Mouse (Mus musculus): Measurements from ENCODE around the gene Slc4a5. TPM values are rescaled to one million over a fixed set of nuclear protein-coding genes. Genes with fewer than 3 reads are reported as not detected.

Gene Slc4a5
- 0.44 and 0.59 TPM in 2 replicates for polyA plus RNA-seq (2015; fragmentation: Nextera tagmentation; extraction: Ambion mirVana)

DNA sequence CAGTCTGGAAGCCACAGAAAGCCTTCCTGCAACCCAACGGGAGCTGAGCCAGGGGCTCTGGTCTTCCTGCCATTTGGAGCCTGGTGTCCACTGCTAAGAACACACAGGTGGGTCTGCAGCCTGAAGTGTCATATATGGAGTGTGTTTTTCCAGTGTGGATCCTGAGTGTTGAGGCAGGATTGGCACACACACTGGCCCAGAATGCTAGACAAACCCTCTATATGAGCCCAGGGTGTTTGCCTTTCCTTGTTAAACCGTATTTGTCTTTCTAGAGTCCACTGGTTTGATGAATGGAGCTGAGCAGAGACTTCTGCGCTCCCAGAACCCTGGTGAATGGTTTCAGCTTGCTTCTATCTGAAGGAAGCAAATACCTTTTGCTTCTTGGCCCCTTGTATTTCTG lies at the start of gene Slc4a5:
Gene Slc4a5 (plus strand): TSS at position 15 of the 400 bp plus-strand sequence.
- H3K27me3 ChIP-seq, result no peaks in the 10 kb centered on the region
- H3K4me2 ChIP-seq, result no peak within 1 kb of the TSS
- H3K4me1 ChIP-seq, result peaks cover 2% of the 10 kb centered on the region; the same call in 1 of the 2 replicates
- H3K27ac ChIP-seq, result no peak within 1 kb of the TSS
- WGBS, result 81% methylated on average over 3 of the region's 3 CpGs
- no peaks in the 10 kb centered on the region for H3K36me3 ChIP-seq
- no peak within 1 kb of the TSS for H3K9ac ChIP-seq
- ATAC-seq (replicated peaks; ENCODE audit: low FRiP score), result no peak
- no peaks in the 10 kb centered on the region for H3K9me3 ChIP-seq (replicated peaks)
- no peak within 1 kb of the TSS for H3K4me3 ChIP-seq (replicated peaks)

DNA sequence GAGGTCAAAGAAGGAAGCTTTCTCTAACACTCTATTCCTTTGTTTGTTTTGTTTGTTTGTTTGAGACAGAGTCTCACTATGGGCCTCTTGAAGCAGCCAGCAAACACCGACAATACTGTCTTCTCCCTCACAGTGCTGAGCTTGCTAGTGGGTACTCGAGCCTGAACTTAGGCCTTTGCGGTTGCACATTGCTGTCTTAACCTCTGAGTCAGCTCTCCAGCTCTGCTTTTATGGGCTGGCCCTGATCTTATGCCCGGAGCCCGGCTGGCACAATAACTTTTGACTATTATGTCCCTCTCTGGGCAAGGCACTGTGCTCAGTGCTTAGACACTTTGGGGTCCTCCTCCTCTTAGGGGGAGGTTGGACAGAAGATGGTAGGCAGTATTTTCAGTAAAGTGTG lies 49.8 kb upstream of the Slc4a5 start:
- Histone ChIP-seq H3K4me2 (no peak overlapping the region), H3K27me3 (no peaks in the 10 kb centered on the region), H3K36me3 (no peaks in the 10 kb centered on the region), H3K9me3 (replicated peaks) (no peaks in the 10 kb centered on the region), H3K9ac (no peak overlapping the region), H3K4me1 (peaks cover 40% of the 10 kb centered on the region), H3K27ac (peak overlapping the region; percentile 23; the same call in 1 of the 2 replicates), H3K4me3 (replicated peaks) (no peak overlapping the region)
- ATAC-seq (replicated peaks; ENCODE audit: low FRiP score), result no peak
- 48% methylated on average over 5 of the region's 5 CpGs for WGBS

DNA sequence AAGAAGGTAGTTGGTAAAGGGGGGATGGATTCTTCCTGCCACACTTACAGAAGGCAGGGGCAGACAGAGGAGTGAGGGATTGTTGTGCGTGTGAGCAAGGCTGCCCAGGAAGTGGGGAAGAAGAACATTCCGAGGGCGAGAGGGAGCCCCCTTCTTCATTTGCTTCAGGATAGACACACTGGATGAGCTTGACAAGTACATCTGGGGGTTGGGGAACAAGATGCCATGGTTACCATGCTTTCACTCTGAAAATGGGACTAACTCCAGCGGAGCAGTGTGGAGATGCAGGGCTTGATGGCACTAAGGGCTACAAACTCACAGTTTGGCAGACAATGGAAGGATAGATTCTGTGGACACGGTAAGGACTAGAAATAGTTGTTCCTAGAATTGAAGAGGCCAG lies 48.6 kb upstream of the Slc4a5 start:
- no peak overlapping the region for H3K4me2 ChIP-seq
- 83% methylated on average over 5 of the region's 5 CpGs for WGBS
- no peaks in the 10 kb centered on the region for H3K9me3 ChIP-seq (replicated peaks)
- peaks cover 36% of the 10 kb centered on the region for H3K4me1 ChIP-seq
- no peak overlapping the region for H3K9ac ChIP-seq
- no peak overlapping the region for H3K4me3 ChIP-seq (replicated peaks)
- H3K36me3 ChIP-seq, result 0 out of 2 replicates have a peak, but pooled peaks cover 2% of the 10 kb centered on the region
- no peaks in the 10 kb centered on the region for H3K27me3 ChIP-seq
- no peak overlapping the region for H3K27ac ChIP-seq
- ATAC-seq (replicated peaks; ENCODE audit: low FRiP score), result no peak

DNA sequence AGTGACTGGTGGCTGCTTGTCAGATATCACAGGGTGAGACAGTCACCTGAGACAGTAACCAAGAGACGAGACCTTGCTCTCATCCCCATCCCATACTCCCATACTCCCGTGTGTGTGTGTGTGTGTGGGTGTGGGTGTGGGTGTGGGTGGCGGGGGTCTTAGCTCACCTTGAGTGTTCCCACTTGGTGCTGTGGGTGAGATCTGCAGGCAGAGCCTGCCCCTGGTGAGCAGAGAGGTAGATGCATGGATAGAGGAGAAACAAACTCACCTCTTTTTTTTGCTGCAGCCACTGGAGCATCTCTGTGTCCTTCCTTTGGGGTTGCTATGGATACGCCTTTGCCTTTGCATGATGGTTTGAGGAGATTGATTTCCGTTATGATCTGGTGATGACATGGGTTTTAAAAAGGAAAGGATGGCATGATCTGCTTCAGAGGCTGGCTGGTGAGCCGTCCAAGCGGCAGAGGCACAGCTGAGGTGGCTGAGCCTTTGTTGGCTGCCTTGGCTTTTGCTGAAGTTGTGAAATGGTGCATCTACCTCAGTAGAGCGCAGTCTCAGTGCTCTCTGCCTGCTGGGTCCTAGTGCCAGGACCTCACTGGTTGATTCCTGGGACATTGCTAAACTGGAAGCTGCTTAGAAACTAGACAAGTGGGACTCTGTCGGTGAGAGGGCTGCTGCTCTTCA lies 47.2 kb upstream of the Slc4a5 start:
- 64% methylated on average over 9 of the region's 9 CpGs for WGBS

DNA sequence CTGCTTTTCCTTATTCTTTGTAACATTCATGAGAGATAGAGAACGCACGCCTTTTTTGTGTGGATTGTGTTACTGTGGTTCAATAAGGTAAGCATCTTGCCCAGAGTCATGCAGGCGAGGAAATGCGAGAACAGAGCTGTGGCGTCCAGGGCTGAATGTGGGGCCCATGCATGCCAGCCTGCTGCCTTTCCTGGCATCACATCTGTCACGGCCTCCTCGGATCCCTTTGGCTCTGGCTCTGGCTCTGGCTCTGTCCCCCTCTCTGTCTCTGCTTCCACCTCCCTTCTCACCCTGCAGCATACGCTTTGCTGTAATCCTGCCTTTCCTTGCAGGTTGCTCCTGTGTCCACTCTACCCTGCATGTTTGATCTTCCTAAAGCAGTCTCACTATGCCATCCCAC lies 43.6 kb upstream of the Slc4a5 start:
- ATAC-seq (replicated peaks; ENCODE audit: low FRiP score), result no peak
- Histone ChIP-seq H3K27ac (no peak overlapping the region), H3K4me2 (no peak overlapping the region), H3K9ac (no peak overlapping the region), H3K27me3 (no peaks in the 10 kb centered on the region), H3K36me3 (0 out of 2 replicates have a peak, but pooled peaks cover 6% of the 10 kb centered on the region), H3K4me1 (peaks cover 19% of the 10 kb centered on the region), H3K9me3 (replicated peaks) (no peaks in the 10 kb centered on the region), H3K4me3 (replicated peaks) (no peak overlapping the region)
- WGBS, result 88% methylated on average over 8 of the region's 8 CpGs

More for the DNA sequence above, 47.2 kb upstream of the Slc4a5 start:
- no peak for ATAC-seq (replicated peaks; ENCODE audit: low FRiP score)
- Histone ChIP-seq H3K36me3 (0 out of 2 replicates have a peak, but pooled peaks cover 6% of the 10 kb centered on the region), H3K27me3 (no peaks in the 10 kb centered on the region), H3K4me2 (no peak overlapping the region), H3K4me3 (replicated peaks) (no peak overlapping the region), H3K4me1 (peaks cover 25% of the 10 kb centered on the region), H3K9me3 (replicated peaks) (no peaks in the 10 kb centered on the region), H3K9ac (no peak overlapping the region), H3K27ac (no peak overlapping the region)

DNA sequence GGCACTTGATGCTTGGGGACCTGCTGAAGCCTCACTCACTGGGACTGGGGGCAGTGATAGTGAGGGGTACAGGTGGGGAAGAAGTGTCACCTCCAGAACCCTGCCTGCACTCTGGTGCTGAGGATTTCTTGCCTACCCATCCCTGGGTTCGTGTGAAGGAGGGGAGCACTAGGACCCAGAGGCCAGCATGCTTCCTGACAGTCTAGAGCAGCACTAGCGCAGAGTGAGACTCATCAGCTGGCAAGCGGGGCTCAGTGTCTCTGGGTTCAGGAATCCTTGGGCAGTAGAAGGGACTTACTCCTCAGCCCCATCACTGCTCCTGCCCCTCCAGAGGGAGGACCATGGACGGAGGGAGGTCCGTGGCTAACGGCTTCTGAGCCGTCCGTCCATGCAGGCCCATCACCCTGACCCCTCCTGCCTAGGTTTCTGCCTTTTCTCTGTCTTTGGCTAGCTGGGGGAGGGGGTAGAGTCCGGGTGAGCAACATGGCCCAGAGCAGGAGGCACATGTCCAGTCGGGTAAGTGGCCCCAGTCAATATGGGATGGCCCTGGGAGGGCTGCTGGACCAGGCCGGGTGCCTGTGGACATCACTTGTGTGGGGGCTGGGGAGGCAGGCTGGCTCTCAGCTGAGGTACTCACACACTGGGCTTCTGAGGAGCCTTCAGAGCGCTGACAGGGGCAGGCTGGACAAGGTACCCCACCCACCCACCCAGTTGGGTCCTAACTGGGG lies 40.1 kb upstream of the Slc4a5 start:
- H3K27me3 ChIP-seq, result no peaks in the 10 kb centered on the region
- H3K4me3 ChIP-seq (replicated peaks), result peak overlapping the region; percentile 39
- H3K27ac ChIP-seq, result no peak overlapping the region
- H3K36me3 ChIP-seq, result peaks cover 32% of the 10 kb centered on the region
- peak overlapping the region; percentile 35 for H3K9ac ChIP-seq
- H3K9me3 ChIP-seq (replicated peaks), result no peaks in the 10 kb centered on the region
- H3K4me1 ChIP-seq, result peaks cover 15% of the 10 kb centered on the region
- ATAC-seq (replicated peaks; ENCODE audit: low FRiP score), result peak; percentile 72
- 21% methylated on average over 12 of the region's 12 CpGs for WGBS
- peak overlapping the region; percentile 66 for H3K4me2 ChIP-seq

DNA sequence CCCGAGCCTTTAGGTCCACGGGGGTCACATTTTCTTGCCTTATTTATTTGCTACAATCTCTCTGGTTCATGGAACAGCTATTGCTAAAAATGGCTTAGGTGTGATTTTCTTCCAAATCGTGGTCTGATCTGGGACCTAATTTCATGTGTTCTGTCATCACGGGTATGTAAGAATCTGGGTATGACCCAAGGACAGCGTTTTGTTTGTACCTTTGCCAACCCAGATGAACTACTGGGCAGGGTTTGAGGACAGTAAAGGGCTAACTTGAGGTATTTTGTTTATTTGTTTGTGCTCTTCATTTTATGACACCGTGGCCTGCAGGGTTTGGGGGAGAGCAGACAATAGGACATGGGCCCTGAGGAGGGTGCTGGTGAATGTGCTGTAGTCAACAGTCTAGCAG lies 39.0 kb upstream of the Slc4a5 start:
- peaks cover 19% of the 10 kb centered on the region for H3K4me1 ChIP-seq
- H3K36me3 ChIP-seq, result peaks cover 37% of the 10 kb centered on the region
- ATAC-seq (replicated peaks; ENCODE audit: low FRiP score), result no peak
- 79% methylated on average over 6 of the region's 6 CpGs for whole genome bisulfite sequencing
- no peak overlapping the region for H3K9ac ChIP-seq
- no peaks in the 10 kb centered on the region for H3K27me3 ChIP-seq
- H3K27ac ChIP-seq, result no peak overlapping the region
- H3K4me2 ChIP-seq, result no peak overlapping the region
- no peak overlapping the region for H3K4me3 ChIP-seq (replicated peaks)
- H3K9me3 ChIP-seq (replicated peaks), result no peaks in the 10 kb centered on the region

DNA sequence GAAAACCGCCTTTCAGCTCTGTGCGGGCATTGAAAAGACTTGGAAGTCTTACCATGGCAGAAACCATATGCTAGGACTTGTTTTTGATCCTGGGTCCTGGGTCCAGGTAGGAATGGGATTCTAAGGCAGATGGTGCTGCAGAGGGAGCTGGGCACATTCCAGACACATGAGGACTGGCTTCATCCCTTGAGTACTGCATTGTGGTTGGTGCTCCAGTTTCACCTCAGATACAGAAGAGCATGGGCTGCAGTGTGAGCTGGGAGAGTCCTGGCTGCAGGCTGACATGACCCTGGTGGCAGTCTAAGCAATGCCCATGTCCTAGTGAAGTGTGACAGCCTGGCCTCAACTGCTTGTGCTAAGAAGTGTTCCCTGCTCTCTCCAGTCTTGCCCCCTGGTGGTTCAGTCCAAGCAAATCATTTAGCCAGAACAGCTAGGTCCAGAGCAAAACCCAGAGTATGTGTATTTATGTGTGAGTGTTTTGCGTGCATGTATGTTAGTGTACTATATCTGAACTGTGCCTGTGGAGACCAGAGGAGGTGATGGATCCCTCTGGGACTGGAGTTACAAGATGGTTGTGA lies 34.7 kb upstream of the Slc4a5 start:
- peaks cover 21% of the 10 kb centered on the region for H3K4me1 ChIP-seq
- ATAC-seq (replicated peaks; ENCODE audit: low FRiP score), result no peak
- no peak overlapping the region for H3K4me3 ChIP-seq (replicated peaks)
- WGBS, result 91% methylated on average over 3 of the region's 3 CpGs
- no peaks in the 10 kb centered on the region for H3K9me3 ChIP-seq (replicated peaks)
- H3K27ac ChIP-seq, result no peak overlapping the region
- no peak overlapping the region for H3K4me2 ChIP-seq
- H3K36me3 ChIP-seq, result peaks cover 52% of the 10 kb centered on the region
- H3K27me3 ChIP-seq, result no peaks in the 10 kb centered on the region
- H3K9ac ChIP-seq, result no peak overlapping the region

DNA sequence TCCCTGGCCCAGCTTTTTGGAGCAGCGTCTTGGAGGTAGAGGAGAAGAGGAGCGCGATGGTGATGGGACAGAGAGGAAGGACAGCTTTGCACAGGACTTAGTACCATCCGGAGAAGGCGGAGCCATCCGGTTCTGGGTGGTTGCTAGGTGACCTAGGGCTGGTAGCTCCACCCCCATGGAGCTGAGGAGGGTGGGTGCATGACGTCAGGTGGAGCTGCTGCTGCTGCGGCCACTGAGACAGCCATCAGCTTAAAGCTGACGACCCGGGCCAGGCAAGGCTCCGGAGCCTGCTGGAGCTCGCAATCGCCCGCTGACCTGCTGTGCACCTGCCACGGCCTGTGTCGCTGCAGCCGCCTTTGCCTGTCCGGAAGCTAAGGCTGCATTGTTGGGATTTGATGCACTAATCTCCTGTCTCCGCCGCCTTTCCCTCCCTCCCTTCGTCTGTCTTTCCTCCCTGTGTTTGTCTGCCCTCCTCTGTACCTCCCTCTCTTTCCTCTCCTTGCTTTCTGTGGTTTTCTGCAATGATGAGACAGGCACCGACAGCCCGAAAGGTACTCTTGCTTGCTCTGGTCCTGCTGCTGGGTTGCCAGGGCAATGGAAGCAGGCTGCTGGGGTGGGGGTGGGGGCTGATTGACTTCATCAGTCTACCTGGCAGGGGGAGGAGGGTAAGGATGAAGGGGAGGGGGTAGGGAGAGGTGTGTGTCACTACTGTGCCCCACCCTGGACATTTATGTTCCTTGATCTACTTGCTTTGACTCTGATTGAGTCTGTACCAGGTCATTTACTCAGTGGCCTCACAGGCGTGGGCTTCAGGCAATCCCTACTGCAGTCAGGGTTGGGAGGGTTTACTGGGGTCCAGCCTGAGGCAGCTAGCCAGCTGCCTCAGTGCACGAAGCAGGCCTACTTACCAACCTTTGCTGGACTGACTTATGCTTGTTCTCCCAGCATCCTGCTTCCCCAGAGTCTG lies 33.5 kb upstream of the Slc4a5 start:
- peak overlapping the region; percentile 11; the same call in 1 of the 2 replicates for H3K9ac ChIP-seq
- H3K4me3 ChIP-seq (replicated peaks), result peak overlapping the region; percentile 22
- H3K36me3 ChIP-seq, result peaks cover 65% of the 10 kb centered on the region
- H3K27me3 ChIP-seq, result no peaks in the 10 kb centered on the region
- H3K9me3 ChIP-seq (replicated peaks), result no peaks in the 10 kb centered on the region
- H3K4me2 ChIP-seq, result peak overlapping the region; percentile 53
- peaks cover 19% of the 10 kb centered on the region for H3K4me1 ChIP-seq
- ATAC-seq (replicated peaks; ENCODE audit: low FRiP score), result peak; percentile 89
- WGBS, result 14% methylated on average over 25 of the region's 25 CpGs
- H3K27ac ChIP-seq, result no peak overlapping the region

DNA sequence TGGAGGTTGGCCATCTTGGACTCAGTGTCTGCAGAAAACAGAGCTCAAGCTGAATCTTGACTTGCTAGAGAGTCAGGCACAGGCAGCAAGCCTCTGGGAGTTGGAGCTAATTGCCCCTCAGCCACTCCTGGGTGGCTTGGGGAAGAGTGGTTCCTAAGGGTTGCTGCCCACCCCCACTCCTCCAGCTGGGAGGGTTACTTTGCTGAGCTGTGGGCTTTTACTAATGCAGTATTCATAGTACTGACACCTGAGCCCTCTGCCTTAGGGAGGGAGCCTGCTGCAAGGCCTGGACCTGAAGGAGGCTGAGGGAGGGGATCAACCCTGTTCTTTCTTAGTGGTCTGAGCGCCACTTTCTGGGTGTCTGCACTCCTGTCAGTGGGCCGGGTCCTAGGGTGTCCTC lies 32.7 kb upstream of the Slc4a5 start:
- Histone ChIP-seq H3K36me3 (peaks cover 72% of the 10 kb centered on the region), H3K4me2 (no peak overlapping the region), H3K27ac (no peak overlapping the region), H3K4me1 (peaks cover 19% of the 10 kb centered on the region), H3K9me3 (replicated peaks) (no peaks in the 10 kb centered on the region), H3K27me3 (no peaks in the 10 kb centered on the region), H3K9ac (no peak overlapping the region), H3K4me3 (replicated peaks) (no peak overlapping the region)
- 84% methylated on average over 2 of the region's 2 CpGs for WGBS
- no peak for ATAC-seq (replicated peaks; ENCODE audit: low FRiP score)

DNA sequence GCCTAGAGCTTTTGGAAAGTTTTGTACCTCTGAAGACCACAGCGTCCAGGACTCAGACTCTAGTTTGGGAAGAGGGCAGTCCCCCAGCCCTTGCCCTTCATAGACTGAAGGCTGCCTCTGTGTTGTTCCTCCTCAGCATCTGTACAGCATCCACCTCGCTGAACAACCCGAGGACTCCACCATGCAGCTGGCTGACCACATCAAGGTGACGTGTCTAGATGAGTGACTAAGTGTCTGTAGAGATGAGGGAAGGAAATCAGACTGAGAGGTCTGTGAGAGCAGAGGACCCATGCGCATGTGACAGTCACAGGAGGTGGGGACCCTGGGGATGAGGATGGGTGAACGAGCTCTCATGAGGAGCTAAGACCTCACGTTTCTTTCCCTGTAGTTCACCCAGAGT lies 26.1 kb upstream of the Slc4a5 start:
- WGBS, result 90% methylated on average over 7 of the region's 7 CpGs
- Histone ChIP-seq H3K4me3 (replicated peaks) (no peak overlapping the region), H3K36me3 (peaks cover 99% of the 10 kb centered on the region), H3K9ac (no peak overlapping the region), H3K27ac (no peak overlapping the region), H3K4me1 (0 out of 2 replicates have a peak, but pooled peaks cover 3% of the 10 kb centered on the region), H3K4me2 (no peak overlapping the region), H3K9me3 (replicated peaks) (no peaks in the 10 kb centered on the region), H3K27me3 (no peaks in the 10 kb centered on the region)
- ATAC-seq (replicated peaks; ENCODE audit: low FRiP score), result no peak

All from kidney, embryonic 15.5 days (tissue).